Mouse (Mus musculus): ENCODE data around the gene Slc18a2.
A peak's percentile ranks its signal among the peaks of the same experiment; 100 is the strongest.

Slc18a2 gene

GRCm38 (mm10) chr19:59260718-59261442 lies at the start of gene Slc18a2:
Gene Slc18a2 (plus strand): TSS chr19:59260896.
- DNase-seq (ENCODE audit: low spot score): no peak

DNA sequence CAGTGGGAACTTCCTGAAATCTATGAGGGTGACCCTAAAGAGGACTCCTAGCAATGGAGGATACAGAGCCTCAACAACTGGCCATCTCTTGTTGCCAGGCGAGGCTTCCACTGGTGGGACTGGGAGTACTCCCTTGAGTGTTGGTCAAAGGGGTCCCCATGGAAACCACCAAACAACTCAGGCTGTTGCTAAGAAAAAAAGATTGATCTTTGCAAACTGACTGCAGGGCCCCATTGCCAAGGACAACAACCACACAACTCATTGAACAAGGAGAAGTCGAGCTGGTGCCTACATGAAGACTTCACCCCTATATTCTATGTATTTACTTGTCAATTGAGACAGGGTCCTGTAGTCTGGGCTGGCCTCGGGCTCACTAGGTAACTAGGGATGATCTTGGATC lies 43.8 kb upstream of the Slc18a2 start:
- DNase-seq (ENCODE audit: low spot score): no peak

GRCm38 (mm10) chr19:59218991-59219390 lies 41.7 kb upstream of the Slc18a2 start, which contains the start of gene Kcnk18:
Gene Kcnk18 (plus strand): TSS chr19:59219214.
- no peak for DNase-seq (ENCODE audit: low spot score)

GRCm38 (mm10) chr19:59221131-59221530 lies 39.6 kb upstream of the Slc18a2 start:
- no peak for DNase-seq (ENCODE audit: low spot score)

GRCm38 (mm10) chr19:59228376-59228775 lies 32.3 kb upstream of the Slc18a2 start:
- DNase-seq (ENCODE audit: low spot score): no peak

DNA sequence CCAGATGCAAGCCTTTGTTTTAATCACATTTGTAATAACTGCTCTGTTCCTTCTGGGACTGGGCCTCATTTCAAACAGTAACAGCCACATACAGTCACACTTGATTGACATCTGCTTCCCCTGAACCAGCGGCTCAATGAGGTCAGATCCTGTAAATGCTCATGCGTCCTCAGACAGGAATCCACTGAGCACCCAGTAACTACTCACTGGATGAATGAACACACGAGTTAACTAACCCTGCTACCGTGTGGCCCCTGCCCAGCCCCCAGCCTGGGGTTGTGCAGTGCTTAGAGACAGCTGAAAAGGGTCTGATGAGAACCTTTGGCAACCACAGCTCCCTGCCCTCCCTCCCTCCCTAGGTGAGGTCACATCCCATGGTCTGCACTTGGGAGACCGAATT lies 27.9 kb upstream of the Slc18a2 start:
- no peak for DNase-seq (ENCODE audit: low spot score)

- DNase-seq (ENCODE audit: low spot score): no peak
These were observed 25.7 kb upstream of the Slc18a2 start for GRCm38 (mm10) chr19:59235001-59235400.

- no peak for DNase-seq (ENCODE audit: low spot score)
These were observed 24.6 kb upstream of the Slc18a2 start for GRCm38 (mm10) chr19:59236046-59236445.

DNA sequence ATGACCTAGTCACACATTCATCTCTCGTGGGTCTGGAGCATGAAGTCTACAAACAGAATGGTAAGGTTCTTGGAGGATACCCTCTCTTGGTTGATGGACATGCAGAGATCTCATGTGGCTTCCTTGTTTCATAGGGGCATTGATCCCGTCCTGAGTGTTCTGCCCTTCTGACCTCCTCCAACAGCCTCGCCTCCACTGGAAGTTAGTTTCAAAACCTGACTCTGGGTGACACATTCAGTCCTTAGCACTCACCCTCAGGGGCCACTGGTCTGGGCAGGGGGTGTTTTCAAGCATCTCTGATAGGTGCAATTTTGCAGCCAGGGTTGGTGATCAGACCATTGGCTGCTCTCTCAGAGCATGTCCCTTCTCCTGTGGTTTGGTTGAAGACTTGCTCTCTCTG lies 22.1 kb upstream of the Slc18a2 start:
- DNase-seq (ENCODE audit: low spot score): no peak

DNA sequence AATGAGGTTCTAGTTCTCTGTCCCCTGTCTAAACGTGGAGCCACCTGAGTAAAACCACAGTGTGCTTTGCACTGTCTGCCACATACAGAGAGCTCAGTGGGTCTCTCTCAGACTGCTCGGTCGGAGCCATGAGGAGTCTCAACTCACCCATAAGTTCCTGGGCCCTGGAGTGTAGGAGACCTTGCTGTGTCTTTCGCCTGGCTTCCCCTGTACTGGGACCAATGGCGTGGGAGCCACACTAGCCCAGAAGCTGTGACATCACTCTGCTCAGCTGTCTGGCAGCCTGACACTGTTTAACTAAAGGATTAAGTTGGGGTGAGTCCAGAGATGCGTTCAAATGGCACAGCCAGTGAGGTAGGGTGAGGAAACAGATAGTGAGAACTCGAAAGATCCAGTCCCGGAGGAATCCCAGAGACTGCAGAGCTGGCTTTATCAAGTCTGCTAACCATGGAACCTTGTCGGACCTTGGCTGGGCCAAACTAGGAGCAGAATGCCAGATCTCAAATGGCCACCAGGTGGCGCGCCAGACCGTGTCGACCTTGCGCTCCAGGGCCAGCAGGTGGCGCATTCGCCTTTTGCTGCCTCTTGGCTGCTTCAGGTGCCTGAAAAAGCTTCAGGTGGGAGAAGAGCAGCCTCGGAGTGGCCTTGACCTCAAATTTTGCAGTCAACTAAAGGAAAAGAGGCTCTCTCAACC lies 21.4 kb upstream of the Slc18a2 start:
- peak; percentile 92 for DNase-seq (ENCODE audit: low spot score)

- no peak for DNase-seq (ENCODE audit: low spot score)
These were observed 18.7 kb upstream of the Slc18a2 start for GRCm38 (mm10) chr19:59241987-59242386.

GRCm38 (mm10) chr19:59243057-59243456 lies 17.6 kb upstream of the Slc18a2 start:
- no peak for DNase-seq (ENCODE audit: low spot score)

- DNase-seq (ENCODE audit: low spot score): no peak
These were observed 12.6 kb upstream of the Slc18a2 start for GRCm38 (mm10) chr19:59248144-59248543.

GRCm38 (mm10) chr19:59248553-59249286 lies 12.0 kb upstream of the Slc18a2 start:
- no peak for DNase-seq (ENCODE audit: low spot score)

DNA sequence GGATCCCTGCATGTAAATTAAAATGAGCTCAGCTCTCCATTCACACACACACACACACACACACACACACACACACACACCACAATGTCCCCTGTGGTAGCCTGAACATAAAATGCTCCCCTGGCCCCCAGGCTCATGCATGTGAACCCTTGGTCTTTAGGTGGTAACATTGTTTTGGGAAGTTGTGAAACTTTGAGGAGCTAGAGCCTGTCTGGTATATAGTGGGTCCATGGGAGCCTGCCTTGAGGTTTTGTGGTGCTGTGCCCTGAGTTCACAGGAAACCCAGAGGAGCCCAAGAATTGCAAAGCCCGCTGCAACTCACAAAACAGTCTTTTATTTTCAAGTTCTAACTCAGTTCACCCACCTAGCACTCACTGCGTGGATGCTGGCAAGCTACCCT lies 8.0 kb upstream of the Slc18a2 start:
- no peak for DNase-seq (ENCODE audit: low spot score)

- no peak for DNase-seq (ENCODE audit: low spot score)
These were observed 1.1 kb upstream of the Slc18a2 start for GRCm38 (mm10) chr19:59259633-59260032.

- no peak for DNase-seq (ENCODE audit: low spot score)
These were observed 908 bp downstream of the Slc18a2 start for GRCm38 (mm10) chr19:59261604-59262003.

DNA sequence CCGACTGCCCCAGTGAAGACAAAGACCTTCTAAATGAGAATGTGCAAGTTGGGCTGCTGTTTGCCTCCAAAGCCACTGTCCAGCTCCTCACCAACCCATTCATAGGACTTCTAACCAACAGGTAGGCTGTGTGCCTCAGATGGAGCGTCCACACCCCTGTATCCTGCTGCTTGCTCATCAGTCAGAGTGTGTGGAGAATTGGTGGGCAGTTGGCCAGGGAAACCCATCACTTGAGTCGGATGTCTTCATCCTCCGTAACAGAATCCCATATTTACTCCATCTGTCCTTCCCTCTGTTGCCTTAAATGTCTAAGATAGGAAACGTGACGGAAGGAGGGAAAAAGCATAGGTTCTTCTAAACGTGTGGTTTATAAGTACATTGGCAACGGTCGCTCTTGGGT lies 2.5 kb downstream of the Slc18a2 start:
- no peak for DNase-seq (ENCODE audit: low spot score)

GRCm38 (mm10) chr19:59264838-59265532 lies 4.3 kb downstream of the Slc18a2 start:
- DNase-seq (ENCODE audit: low spot score): no peak

DNA sequence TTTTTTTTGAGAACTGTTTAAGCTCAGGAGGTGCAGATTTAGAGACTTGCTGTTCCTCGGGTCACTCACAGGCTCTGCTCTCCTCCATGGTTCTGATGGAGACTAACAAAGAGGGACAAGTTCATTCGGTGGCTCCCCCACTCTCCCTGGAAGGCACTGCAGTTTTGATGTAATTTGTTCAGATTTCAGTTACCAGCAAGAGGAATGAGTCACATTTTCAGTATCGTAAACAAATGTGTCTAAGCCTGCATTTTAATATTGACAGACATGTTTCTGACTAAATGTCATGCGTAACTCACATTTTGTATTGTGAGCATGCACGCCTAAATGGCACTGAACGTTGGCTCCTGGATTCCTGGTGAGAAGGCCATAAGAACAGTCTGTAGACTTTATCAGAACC lies 5.2 kb downstream of the Slc18a2 start:
- no peak for DNase-seq (ENCODE audit: low spot score)

- no peak for DNase-seq (ENCODE audit: low spot score)
These were observed 6.8 kb downstream of the Slc18a2 start for GRCm38 (mm10) chr19:59267417-59267963.

- DNase-seq (ENCODE audit: low spot score): no peak
These were observed 12.5 kb downstream of the Slc18a2 start for GRCm38 (mm10) chr19:59273190-59273589.

Measured in ovary, postnatal 14 days (tissue).